Mouse (Mus musculus) monocyte, adult 2 months (primary cell): ENCODE data around the gene Dpm2.

ENCODE experiments used
- DNase-seq, 2 experiments: peaks; one replicate each; pipeline ENCODE4 v3.0.0; 2022; ENCODE audit warnings: low spot score in 2 of 2, low read depth in 1 of 2

The Dpm2 gene

GRCm38 (mm10) chr2:32582830-32583799, 12.5 kb downstream of the Dpm2 start:
- DNase-seq: peak in 1 of 2 experiments; percentile 68

GRCm38 (mm10) chr2:32585149-32585714, 14.6 kb downstream of the Dpm2 start:
- DNase-seq: no peak

GRCm38 (mm10) chr2:32586871-32587351, 16.3 kb downstream of the Dpm2 start, which contains the start of gene St6galnac4:
TSS of gene St6galnac4 (plus strand) at chr2:32587095.
- DNase-seq: peak; percentile 64 to 84

GRCm38 (mm10) chr2:32587731-32588321, 17.2 kb downstream of the Dpm2 start:
- DNase-seq: peak in 1 of 2 experiments; percentile 48

GRCm38 (mm10) chr2:32589213-32589795, 18.6 kb downstream of the Dpm2 start:
- no peak for DNase-seq

GRCm38 (mm10) chr2:32590224-32590623, 19.6 kb downstream of the Dpm2 start:
- DNase-seq: no peak

- DNase-seq: no peak
Measured at GRCm38 (mm10) chr2:32591249-32591648, 20.6 kb downstream of the Dpm2 start.

- DNase-seq: no peak
Measured at GRCm38 (mm10) chr2:32596725-32597124, 26.1 kb downstream of the Dpm2 start.

GRCm38 (mm10) chr2:32597248-32597647, 26.6 kb downstream of the Dpm2 start:
- no peak for DNase-seq

GRCm38 (mm10) chr2:32597699-32598098, 27.0 kb downstream of the Dpm2 start:
- no peak for DNase-seq

- no peak for DNase-seq
Measured at GRCm38 (mm10) chr2:32598506-32598905, 27.8 kb downstream of the Dpm2 start.

GRCm38 (mm10) chr2:32599409-32599808, 28.8 kb downstream of the Dpm2 start, which contains the start of gene St6galnac6:
TSS of gene St6galnac6 (plus strand) at chr2:32599709.
- DNase-seq: no peak

- DNase-seq: peak in 1 of 2 experiments; percentile 24
Measured at GRCm38 (mm10) chr2:32601417-32602065, 30.9 kb downstream of the Dpm2 start.

GRCm38 (mm10) chr2:32602600-32603054, 32.0 kb downstream of the Dpm2 start:
- DNase-seq: peak in 1 of 2 experiments; percentile 81

GRCm38 (mm10) chr2:32604631-32605030, 34.0 kb downstream of the Dpm2 start:
- no peak for DNase-seq

- peak; percentile 61 to 78 for DNase-seq
Measured at GRCm38 (mm10) chr2:32606161-32607142, 35.8 kb downstream of the Dpm2 start.

- peak in 1 of 2 experiments; percentile 74 for DNase-seq
Measured at GRCm38 (mm10) chr2:32607262-32607947, 36.7 kb downstream of the Dpm2 start.

GRCm38 (mm10) chr2:32608141-32608777, 37.6 kb downstream of the Dpm2 start:
- peak; percentile 80 to 84 for DNase-seq
